In the genomic region with DNA sequence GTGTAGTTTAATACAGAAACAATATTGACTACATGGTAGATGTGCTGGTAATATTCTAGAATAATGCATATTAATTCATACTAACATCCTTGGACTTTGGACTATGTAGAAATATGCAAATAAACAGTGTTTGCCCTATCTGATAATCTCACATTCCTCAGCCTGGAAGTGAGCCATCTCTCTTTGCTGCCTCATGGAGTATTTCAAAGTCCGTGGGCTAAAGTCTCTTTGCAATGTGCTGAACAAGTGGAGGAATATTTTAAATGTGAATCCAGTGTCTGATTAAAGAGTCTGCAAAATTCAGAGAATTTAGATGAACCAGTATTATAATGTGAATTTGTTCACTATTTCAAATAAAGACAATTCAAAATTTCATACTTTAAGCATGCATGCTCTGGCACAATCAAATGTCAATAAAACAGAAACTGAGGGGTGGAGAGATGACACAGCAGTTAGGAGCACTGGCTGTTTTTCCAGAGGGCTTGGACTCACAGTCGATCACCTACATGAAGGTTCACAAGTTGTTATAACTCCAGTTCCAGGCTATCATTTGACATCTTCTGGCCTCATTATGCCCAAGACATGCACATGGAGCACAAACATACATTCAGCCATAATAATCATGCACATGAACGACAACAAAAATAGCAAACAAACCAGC, we compare ENCODE assay signal across 14 mouse cellular contexts.
DNase-seq lines count a peak whose midpoint lies in the region; ATAC-seq and TF ChIP-seq lines count a peak whose summit lies in the region.
"Had no signal": no experiment of that assay in that cellular context is flagged by ENCODE, and none has a peak within 500 bp of the region (broad histone marks: within the 10 kb centered on the region; RNA-seq: fewer than 3 reads in every experiment).

No protein-coding gene starts in this region.

- TF ChIP-seq POLR2A in kidney, adult 2 months (IDR thresholded peaks at IDR 0.05; ENCODE audit: low read depth, low read length) = no peak
- TF ChIP-seq POLR2A in lung, adult 2 months (IDR thresholded peaks at IDR 0.05; ENCODE audit: borderline replicate concordance, extremely low read depth, low read depth, low read length) = no peak

- H3K9me3 ChIP-seq in kidney, embryonic 14.5 days (ENCODE audit: control insufficient read depth, low read length) = no peaks in the 10 kb centered on the region
- no peaks in the 10 kb centered on the region for H3K9me3 ChIP-seq in liver, embryonic 15.5 days (replicated peaks)
- H3K9me3 ChIP-seq in heart, embryonic 12.5 days (replicated peaks) = no peaks in the 10 kb centered on the region
- H3K9me3 ChIP-seq: limb, embryonic 15.5 days; midbrain, embryonic 12.5 days; neural tube, embryonic 12.5 days had no signal

- H3K27me3 ChIP-seq in kidney, adult 2 months (replicated peaks; ENCODE audit: control insufficient read depth, insufficient read depth, low read length) = no peaks in the 10 kb centered on the region
- no peaks in the 10 kb centered on the region for H3K27me3 ChIP-seq in kidney, embryonic 14.5 days (ENCODE audit: control insufficient read depth, insufficient read depth, low read length)
- no peaks in the 10 kb centered on the region for H3K27me3 ChIP-seq in liver, embryonic 15.5 days
- no peaks in the 10 kb centered on the region for H3K27me3 ChIP-seq in heart, embryonic 12.5 days (replicated peaks)
- H3K27me3 ChIP-seq: limb, embryonic 15.5 days; midbrain, embryonic 12.5 days; neural tube, embryonic 12.5 days had no signal

- H3K4me2 ChIP-seq in kidney, embryonic 14.5 days (replicated peaks; ENCODE audit: low read depth, low read length) = no peak overlapping the region
- no peak overlapping the region for H3K4me2 ChIP-seq in liver, embryonic 15.5 days
- H3K4me2 ChIP-seq in heart, embryonic 12.5 days = no peak overlapping the region
- H3K4me2 ChIP-seq: limb, embryonic 15.5 days; midbrain, embryonic 12.5 days; neural tube, embryonic 12.5 days had no signal

- 50% methylated on average over 3 of the region's 3 CpGs for WGBS in kidney, adult 2 months
- WGBS in kidney, embryonic 14.5 days = 75% methylated on average over 3 of the region's 3 CpGs
- 52% methylated on average over 3 of the region's 3 CpGs for WGBS in lung, adult 2 months
- WGBS in liver, embryonic 15.5 days (ENCODE audit: insufficient replicate concordance) = 30% methylated on average over 3 of the region's 3 CpGs
- WGBS in heart, embryonic 12.5 days = 63% methylated on average over 3 of the region's 3 CpGs

- no peak for ATAC-seq in kidney, embryonic 14.5 days (ENCODE audit: low FRiP score, low TSS enrichment)
- ATAC-seq in liver, embryonic 15.5 days (ENCODE audit: insufficient read depth) = peak; percentile 76
- ATAC-seq in heart, embryonic 12.5 days (ENCODE audit: insufficient number of reproducible peaks, low FRiP score) = no peak

- peak; percentile 91 for DNase-seq in kidney, adult 2 months
- peak; percentile 22 for DNase-seq in lung, postnatal 36 days
- no peak for DNase-seq in lung, adult 2 months
- peak; percentile 67 to 72 for DNase-seq in kidney, adult 8-10 months
- DNase-seq in embryo, embryonic 10 days (ENCODE audit: low spot score) = no peak
- DNase-seq: adrenal gland, adult 8-10 months; embryo, embryonic 11 days; right cerebral cortex, postnatal 4 days had no signal

- H3K27ac ChIP-seq in kidney, adult 2 months (ENCODE audit: insufficient read depth, low read depth, low read length) = peak overlapping the region; percentile 82
- no peak overlapping the region for H3K27ac ChIP-seq in kidney, embryonic 14.5 days (ENCODE audit: low read depth, low read length)
- H3K27ac ChIP-seq in liver, embryonic 15.5 days (replicated peaks) = no peak overlapping the region
- H3K27ac ChIP-seq in heart, embryonic 12.5 days (ENCODE audit: poor library complexity, severe bottlenecking) = no peak overlapping the region
- H3K27ac ChIP-seq: limb, embryonic 15.5 days; midbrain, embryonic 12.5 days; neural tube, embryonic 12.5 days had no signal

- peaks cover 3% of the 10 kb centered on the region for H3K4me1 ChIP-seq in kidney, adult 2 months (ENCODE audit: control insufficient read depth, insufficient read depth, low read length)
- no peaks in the 10 kb centered on the region for H3K4me1 ChIP-seq in kidney, embryonic 14.5 days (ENCODE audit: control insufficient read depth, insufficient read depth, low read length)
- H3K4me1 ChIP-seq in lung, adult 2 months (ENCODE audit: control insufficient read depth, insufficient read depth, low read length) = no peaks in the 10 kb centered on the region
- no peaks in the 10 kb centered on the region for H3K4me1 ChIP-seq in liver, embryonic 15.5 days (replicated peaks)
- no peaks in the 10 kb centered on the region for H3K4me1 ChIP-seq in heart, embryonic 12.5 days (replicated peaks)
- H3K4me1 ChIP-seq: limb, embryonic 15.5 days; midbrain, embryonic 12.5 days; neural tube, embryonic 12.5 days had no signal

- H3K9ac ChIP-seq in kidney, embryonic 14.5 days (ENCODE audit: low read depth, low read length) = no peak overlapping the region
- no peak overlapping the region for H3K9ac ChIP-seq in liver, embryonic 15.5 days
- H3K9ac ChIP-seq in heart, embryonic 12.5 days = no peak overlapping the region
- H3K9ac ChIP-seq: limb, embryonic 15.5 days; midbrain, embryonic 12.5 days; neural tube, embryonic 12.5 days had no signal

- H3K36me3 ChIP-seq in kidney, adult 2 months (ENCODE audit: control insufficient read depth, insufficient read depth, low read length) = no peaks in the 10 kb centered on the region
- no peaks in the 10 kb centered on the region for H3K36me3 ChIP-seq in kidney, embryonic 14.5 days (ENCODE audit: control insufficient read depth, insufficient read depth, low read length)
- H3K36me3 ChIP-seq in liver, embryonic 15.5 days (replicated peaks) = no peaks in the 10 kb centered on the region
- no peaks in the 10 kb centered on the region for H3K36me3 ChIP-seq in heart, embryonic 12.5 days
- H3K36me3 ChIP-seq: limb, embryonic 15.5 days; midbrain, embryonic 12.5 days; neural tube, embryonic 12.5 days had no signal

- H3K4me3 ChIP-seq in kidney, adult 2 months (ENCODE audit: insufficient read depth, low read depth, low read length) = no peak overlapping the region
- no peak overlapping the region for H3K4me3 ChIP-seq in kidney, embryonic 14.5 days (ENCODE audit: low read length)
- no peak overlapping the region for H3K4me3 ChIP-seq in lung, adult 2 months (replicated peaks; ENCODE audit: extremely low read depth, low read depth, low read length)
- no peak overlapping the region for H3K4me3 ChIP-seq in liver, embryonic 15.5 days (replicated peaks)
- no peak overlapping the region for H3K4me3 ChIP-seq in heart, embryonic 12.5 days
- H3K4me3 ChIP-seq: limb, embryonic 15.5 days; midbrain, embryonic 12.5 days; neural tube, embryonic 12.5 days had no signal

- TF ChIP-seq CTCF in kidney, adult 2 months (conservative IDR thresholded peaks at IDR 0.05; ENCODE audit: insufficient read depth, insufficient read length, low read depth, low read length) = no peak
- TF ChIP-seq CTCF in lung, adult 2 months (IDR thresholded peaks at IDR 0.05; ENCODE audit: insufficient read depth, low read length) = no peak

Comparison
In these comparisons a context has a peak if more than half of its experiments do, and no peak if none do; other contexts are left out.
1. DNase-seq: peak in kidney, adult 2 months (single experiment), lung, postnatal 36 days (single experiment) and kidney, adult 8-10 months (2 of 2); none in lung, adult 2 months (single experiment) and embryo, embryonic 10 days (single experiment).